Mouse (Mus musculus): ENCODE data around the gene 1700001C19Rik.

Gene 1700001C19Rik

DNA sequence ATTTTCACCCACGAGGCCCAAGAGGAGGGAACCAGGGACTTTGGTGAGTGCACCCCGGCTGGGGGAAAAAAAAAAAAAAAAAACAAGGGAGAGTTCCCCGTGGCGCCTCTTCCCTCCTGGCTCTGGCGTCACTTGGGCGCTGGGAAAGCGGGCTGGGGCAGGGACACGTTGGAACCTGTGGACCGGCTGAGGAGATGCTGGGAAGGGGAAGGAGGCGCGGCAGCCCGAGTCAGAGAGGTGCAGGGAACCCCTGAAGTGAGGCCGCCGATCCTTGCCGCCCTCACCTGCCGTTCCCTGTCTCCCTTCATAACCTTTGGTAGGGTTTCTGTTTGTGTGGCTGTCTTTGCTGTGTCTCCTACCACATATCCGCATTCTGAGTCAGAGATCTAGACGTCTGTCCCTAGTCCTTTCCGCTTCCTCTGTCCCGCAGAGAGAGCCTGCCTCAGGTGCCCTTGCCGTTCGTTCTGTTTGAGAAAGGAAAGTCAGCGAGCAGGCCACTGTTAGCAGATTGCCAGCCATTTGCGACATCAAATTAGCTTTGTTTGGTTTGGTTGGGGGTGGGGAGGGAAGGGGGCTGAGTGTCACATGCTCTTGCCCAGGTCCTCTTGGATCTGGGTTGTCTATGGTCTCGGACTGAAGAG is at the start of gene 1700001C19Rik:
Gene 1700001C19Rik (minus strand): TSS at position 470 of the 641 bp plus-strand sequence.
- DNase-seq (ENCODE audit: extremely low read depth, low read depth), result no peak

DNA sequence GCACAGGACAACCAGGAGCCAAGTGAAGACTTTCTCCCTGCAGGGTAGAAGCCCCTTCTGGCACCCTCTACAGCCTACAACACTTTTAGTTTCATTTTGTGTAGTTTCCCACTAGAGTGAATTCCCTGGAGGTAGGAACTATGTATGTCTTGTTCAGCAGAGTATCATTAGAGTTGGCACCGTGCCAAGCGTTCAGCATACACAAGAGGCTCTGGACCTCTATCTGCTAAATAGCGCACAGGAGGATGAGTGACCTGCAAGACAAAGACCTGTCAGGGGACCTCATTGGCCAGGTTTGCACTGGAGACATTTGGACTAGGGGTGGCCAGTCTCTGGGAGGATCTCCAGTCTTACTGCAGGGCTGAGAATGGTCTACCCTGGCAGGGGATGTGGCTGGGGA is 48.6 kb upstream of the 1700001C19Rik start:
- no peak for DNase-seq (ENCODE audit: extremely low read depth, low read depth)

DNA sequence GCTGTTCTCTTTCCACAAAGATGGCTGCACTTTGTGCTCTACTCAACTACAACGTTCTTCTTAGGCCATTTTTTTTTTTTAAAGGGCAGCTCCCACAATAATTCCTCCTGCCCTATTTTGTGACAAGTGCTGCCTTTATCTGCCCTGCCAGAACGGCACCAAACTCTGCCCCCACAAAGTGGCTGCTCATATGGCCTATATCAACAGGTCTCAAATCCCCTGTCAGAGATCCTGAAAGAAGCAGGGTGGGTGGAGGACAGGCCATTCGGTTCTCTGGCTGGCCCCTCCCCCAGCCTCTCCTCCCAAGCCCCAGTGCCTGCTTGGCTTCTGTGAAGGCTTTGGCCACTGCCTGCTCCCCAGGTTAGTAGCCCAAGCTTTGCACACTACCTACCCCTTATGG is 47.8 kb upstream of the 1700001C19Rik start:
- no peak for DNase-seq (ENCODE audit: extremely low read depth, low read depth)

DNA sequence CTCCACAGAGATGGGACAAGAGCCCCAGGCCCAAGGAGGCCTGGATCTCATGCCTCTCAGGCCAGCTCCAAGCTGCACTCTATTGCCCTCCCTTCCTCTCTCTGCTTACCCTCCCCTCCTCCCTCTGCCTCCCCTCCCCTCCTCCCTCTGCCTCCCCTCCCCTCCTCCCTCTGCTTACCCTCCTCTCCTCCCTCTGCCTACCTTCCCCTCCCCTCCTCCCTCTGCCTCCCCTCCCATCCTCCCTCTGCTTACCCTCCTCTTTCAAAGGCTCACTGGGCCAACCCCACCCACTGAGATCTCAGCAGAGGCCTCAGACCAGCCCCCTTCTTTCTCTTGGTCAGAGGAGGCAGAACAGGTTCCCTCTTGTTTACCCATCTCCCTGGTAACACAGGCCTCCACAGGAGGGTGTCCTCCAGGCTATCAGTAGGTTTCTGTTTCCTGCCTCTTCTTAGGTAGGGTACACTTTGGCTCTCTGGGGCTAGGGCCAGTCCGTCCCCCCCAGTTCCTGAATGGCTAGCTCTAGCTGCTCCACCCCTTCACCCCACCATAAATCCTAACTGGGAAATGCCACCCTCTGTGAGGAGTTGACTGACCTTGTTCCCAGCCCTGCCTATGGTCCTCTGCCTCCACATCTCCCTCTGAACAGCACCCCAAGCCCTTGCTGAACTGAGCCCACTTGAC is 47.2 kb upstream of the 1700001C19Rik start:
- no peak for DNase-seq (ENCODE audit: extremely low read depth, low read depth)

DNA sequence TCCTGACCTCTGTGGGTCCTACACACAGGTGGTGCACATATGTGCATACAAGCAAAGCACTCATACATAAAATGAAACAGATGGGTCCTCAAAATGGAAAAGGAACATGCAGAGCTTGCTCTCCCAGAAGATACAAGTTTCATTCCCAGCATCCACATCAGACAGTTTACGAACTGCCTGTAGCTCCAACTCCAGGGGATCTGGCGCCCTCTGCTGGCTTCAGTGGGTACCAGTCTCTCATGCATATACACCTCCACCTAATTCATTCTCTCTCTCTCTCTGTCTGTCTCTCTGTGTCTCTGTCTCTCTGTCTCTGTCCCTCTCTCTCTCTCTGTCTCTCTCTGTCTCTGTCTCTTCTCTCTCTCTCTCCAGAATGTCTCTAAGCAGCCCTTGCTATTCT is 45.2 kb upstream of the 1700001C19Rik start:
- DNase-seq (ENCODE audit: extremely low read depth, low read depth), result no peak

DNA sequence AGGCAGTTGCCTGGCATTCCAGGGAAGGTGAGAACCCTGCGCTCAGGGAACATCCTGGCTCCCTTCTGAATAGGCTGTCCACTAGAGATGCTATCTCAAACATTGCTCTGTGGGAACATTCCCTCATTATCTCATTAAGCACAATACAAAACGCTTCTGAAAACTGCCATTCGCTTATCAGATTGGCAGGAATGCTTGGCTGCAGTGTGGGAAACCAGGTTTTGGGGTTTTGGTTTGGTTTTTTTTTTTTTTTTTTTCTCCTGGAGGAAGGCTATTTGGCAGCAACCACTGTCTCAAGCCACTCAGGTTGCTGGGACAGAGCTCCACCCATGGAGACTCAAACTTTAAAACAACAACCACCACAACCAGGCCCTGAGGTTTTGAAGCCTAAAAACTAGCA is 42.7 kb upstream of the 1700001C19Rik start:
- no peak for DNase-seq (ENCODE audit: extremely low read depth, low read depth)

GRCm38 (mm10) chr17:47475714-47476113 is 38.5 kb upstream of the 1700001C19Rik start:
- peak; percentile 28 for DNase-seq (ENCODE audit: extremely low read depth, low read depth)

- no peak for DNase-seq (ENCODE audit: extremely low read depth, low read depth)
Observed at GRCm38 (mm10) chr17:47475181-47475580, 38.0 kb upstream of the 1700001C19Rik start.

DNA sequence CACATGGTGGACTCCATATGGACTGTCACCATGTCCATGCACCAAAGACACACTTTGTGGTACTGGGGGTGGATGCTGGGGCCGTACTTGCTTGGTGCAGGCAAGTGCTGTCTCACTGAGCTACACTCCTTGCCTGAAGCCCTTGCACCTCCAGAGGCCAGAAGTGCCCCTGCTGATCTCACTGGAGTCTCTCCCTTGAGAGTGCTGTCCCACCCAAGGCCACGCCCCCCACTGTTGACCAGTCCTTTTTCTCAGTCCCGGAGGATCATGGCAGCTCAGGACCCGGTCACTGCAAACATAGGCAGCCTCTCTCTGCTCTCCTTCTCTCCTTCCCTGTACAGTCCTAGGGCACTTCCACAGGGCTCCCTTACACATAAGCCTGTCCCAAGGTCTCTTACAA is 37.1 kb upstream of the 1700001C19Rik start:
- no peak for DNase-seq (ENCODE audit: extremely low read depth, low read depth)

DNA sequence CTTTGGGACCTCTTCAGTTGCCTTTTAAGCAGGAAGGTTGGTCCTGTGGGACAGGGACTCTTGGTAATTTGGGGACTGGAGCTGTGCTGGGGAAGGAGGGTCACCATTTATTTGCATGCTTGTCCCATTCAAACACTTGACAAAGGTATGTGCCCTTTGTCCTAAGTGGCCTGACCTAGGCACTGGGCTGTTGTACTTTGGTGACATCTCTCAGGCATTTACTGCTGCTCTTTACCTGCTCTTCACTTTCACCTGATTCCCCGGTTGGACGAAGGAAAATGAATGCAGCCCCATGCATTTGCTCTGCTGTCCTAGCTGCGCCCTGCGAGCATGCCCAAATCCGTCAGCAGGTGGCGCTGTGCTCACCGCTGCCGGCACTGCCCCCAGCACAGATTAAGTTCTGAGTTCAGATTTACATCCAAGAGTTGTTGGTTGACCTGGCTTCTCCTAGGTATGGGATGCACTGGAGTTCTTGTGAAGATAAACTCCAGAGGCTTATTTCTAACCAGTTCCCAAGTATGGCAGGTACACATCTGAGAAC is 36.3 kb upstream of the 1700001C19Rik start:
- DNase-seq (ENCODE audit: extremely low read depth, low read depth), result peak; percentile 20

DNA sequence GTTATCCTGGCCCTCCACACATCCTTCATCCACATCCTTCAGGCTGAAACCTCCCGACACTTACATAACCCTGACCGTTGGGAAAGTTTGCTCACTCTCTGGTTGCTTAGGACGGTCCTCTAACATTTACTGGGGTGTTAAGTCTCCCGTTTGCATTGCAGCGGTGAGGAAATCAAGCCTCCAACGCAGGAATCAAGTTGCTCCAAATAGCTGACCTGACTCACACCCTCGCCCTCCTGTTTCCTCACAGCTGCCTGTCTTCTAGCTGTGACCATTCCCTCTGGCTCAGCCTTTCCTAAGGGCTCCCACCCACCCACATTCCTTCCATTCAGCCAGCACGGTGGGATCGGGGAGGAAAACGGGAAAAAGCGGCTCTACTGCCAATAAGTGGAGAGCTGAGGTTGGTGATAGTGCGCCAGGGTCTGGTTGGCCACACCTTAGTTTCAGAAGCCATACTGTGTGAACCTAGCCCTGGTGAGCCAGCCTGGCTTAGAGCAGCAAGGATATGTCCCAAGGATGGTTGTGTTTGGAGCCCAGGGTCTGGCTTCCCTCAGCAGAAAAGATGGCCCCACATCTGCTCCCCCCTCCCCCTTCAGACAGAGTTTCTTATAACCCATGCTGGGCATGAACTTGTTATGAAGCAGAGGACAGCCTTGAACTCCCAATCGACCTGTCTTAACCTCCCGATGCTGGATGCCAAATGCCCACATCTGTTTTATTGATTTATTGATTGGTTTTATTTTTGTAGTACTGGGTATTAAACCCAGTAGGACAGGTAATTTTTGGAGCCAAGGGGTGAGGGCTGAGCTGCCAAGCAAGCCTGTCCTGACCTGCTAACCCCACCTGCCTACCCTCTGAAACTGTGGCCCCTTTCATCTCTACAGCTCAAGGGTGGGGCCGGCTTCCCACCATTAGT is 35.5 kb upstream of the 1700001C19Rik start:
- DNase-seq (ENCODE audit: extremely low read depth, low read depth), result no peak

GRCm38 (mm10) chr17:47470686-47471085 is 33.5 kb upstream of the 1700001C19Rik start:
- DNase-seq (ENCODE audit: extremely low read depth, low read depth), result no peak

DNA sequence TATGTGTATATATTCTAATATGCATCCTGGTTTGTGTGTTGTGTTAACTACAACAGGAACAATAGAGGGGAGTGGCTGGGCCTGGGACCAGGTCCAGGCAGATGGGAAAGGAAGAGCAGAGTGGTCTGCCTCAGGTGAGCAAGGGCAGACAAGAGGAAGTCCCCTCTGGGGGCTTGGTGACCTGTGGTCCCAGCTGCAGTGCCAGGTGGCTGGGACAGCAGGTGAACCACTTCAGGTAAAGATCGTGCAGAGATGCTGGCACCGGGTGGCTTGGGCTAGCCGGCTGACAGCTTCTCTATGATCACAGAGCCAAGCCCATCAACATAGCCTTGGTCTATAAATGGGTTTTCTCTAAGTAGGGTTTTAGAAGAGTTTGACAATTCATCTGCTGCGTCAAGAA is 32.9 kb upstream of the 1700001C19Rik start:
- DNase-seq (ENCODE audit: extremely low read depth, low read depth), result no peak

DNA sequence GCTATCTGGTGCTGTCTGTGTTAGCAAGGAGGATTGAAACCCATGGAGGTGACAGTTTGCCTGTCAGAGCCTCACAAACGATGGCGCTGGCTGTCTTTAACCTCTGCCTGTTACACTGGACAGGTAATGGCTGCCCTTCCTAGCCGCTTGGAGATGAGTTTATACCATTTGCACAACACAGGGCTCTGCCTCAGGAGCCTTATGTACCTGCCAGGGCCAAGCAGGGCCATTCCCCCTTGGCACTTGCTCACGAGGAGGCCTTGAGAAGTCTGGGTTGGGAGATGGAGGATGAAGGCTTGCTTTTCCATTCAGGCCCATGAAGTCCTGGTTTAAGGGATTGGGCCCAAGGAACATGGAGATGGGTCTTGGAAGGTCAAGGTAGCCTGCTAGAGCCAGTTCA is 32.5 kb upstream of the 1700001C19Rik start:
- no peak for DNase-seq (ENCODE audit: extremely low read depth, low read depth)

GRCm38 (mm10) chr17:47468466-47468865 is 31.3 kb upstream of the 1700001C19Rik start:
- no peak for DNase-seq (ENCODE audit: extremely low read depth, low read depth)

DNA sequence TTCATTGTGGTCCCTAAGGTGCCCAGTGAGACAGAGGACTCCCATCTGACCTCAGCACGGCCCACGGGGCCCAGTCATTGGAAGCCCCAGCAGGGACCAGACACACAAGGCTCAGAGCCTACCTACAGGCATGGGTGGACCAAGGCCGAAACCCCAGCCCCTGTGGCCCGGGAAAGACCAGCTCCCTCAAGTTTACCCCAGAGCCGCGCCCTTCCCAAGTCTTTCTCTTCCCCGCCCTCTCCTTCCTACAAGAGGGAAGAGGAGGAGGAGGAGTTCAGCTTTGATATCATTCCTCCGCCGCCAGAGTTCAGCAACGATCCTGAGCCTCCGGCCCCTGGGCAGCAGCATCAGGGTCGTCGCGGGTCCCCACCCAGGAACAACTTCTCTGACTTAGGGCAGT is 30.9 kb upstream of the 1700001C19Rik start:
- no peak for DNase-seq (ENCODE audit: extremely low read depth, low read depth)

DNA sequence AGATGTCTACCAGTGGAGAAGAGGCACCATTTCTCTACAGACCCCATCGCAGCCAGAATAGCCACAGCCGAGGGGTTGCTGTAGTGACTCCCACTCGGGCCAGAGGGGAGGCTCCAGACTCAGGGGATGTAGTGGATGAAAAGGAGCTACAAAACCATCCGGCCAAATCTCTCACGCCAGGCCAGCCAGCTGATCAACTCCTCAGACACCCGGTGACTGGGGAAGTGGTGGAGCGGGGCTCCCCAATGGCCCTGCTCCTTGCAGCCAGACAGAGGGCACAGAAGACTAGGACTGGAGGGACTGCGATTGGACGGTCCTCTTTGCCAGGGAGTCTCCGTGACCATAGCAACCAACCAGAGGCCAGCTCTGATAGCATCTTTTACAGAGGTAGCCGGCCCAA is 30.5 kb upstream of the 1700001C19Rik start:
- no peak for DNase-seq (ENCODE audit: extremely low read depth, low read depth)

DNA sequence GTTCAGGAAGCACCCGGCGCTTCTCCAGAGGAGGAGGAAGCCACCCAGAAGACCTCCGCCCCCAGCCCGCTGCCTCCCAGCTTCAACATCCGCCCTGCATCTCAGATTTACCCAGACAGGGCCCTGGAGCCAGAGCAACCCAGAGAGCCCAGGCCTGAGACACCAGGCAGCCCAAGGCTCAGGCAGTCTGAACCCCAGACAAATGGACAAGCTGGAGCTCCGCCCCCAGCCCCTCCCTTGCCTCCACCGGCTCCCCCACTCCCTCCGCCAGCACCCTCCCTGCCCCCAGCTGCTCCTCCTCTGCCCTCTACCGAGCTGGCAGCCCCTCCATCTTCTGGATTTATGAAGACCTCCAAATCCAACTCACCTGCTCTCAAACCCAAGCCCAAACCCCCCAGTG is 29.1 kb upstream of the 1700001C19Rik start:
- DNase-seq (ENCODE audit: extremely low read depth, low read depth), result no peak

GRCm38 (mm10) chr17:47465016-47465415 is 27.8 kb upstream of the 1700001C19Rik start:
- peak; percentile 51 for DNase-seq (ENCODE audit: extremely low read depth, low read depth)

GRCm38 (mm10) chr17:47464248-47464965 is 27.2 kb upstream of the 1700001C19Rik start:
- no peak for DNase-seq (ENCODE audit: extremely low read depth, low read depth)

GRCm38 (mm10) chr17:47462728-47463388 is 25.7 kb upstream of the 1700001C19Rik start:
- DNase-seq (ENCODE audit: extremely low read depth, low read depth), result no peak
